17 mouse cellular contexts compared by ENCODE assay signal in the genomic region with DNA sequence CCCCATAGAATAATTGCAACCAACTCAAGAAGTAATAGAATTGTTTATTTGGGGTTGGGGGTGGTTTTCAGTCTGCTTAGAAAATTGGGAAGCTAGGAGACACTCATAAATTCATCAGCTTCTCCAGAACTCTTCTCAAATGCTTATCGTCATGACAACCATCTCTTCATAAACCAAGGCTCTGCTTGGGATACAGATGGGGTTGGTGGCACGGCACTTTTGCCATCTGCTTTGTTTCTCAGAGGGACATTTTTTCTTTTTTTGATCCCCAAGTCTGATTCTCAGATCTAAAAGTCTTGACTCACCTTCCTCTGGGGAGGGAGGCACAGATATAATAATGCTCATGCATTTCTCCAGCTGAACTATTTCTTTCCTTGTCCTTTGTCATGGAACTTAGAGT.
DNase-seq lines count a peak whose midpoint lies in the region; ATAC-seq lines count a peak whose summit lies in the region.
"Had no signal": no experiment of that assay in that cellular context is flagged by ENCODE, and none has a peak within 500 bp of the region (broad histone marks: within the 10 kb centered on the region; RNA-seq: fewer than 3 reads in every experiment).

No protein-coding gene starts in this region.

- H3K27ac ChIP-seq in embryonic facial prominence, embryonic 10.5 days (replicated peaks): no peak overlapping the region
- H3K27ac ChIP-seq: heart, embryonic 15.5 days; hindbrain, embryonic 13.5 days; limb, embryonic 13.5 days; macrophage had no signal

- no peaks in the 10 kb centered on the region for H3K9me3 ChIP-seq in embryonic facial prominence, embryonic 10.5 days
- H3K9me3 ChIP-seq: G1E; heart, embryonic 15.5 days; hindbrain, embryonic 13.5 days; limb, embryonic 13.5 days had no signal

- 88% methylated on average over 2 of the region's 2 CpGs for WGBS in embryonic facial prominence, embryonic 10.5 days

- no peaks in the 10 kb centered on the region for H3K4me1 ChIP-seq in embryonic facial prominence, embryonic 10.5 days
- H3K4me1 ChIP-seq: heart, embryonic 15.5 days; hindbrain, embryonic 13.5 days; limb, embryonic 13.5 days had no signal

- DNase-seq in frontal cortex, postnatal 25 days (ENCODE audit: low spot score in 2 of 2): no peak
- DNase-seq in frontal cortex, adult 2 months (ENCODE audit: extremely low spot score in 1 of 2, low spot score in 1 of 2): peak; percentile 36 to 63
- peak; percentile 3 to 24 for DNase-seq in left cerebral cortex, adult 18-20 months (ENCODE audit: low spot score in 2 of 2)
- DNase-seq in right cerebral cortex, postnatal 14 days: peak; percentile 13
- DNase-seq in embryonic facial prominence, embryonic 10.5 days (ENCODE audit: low spot score): no peak
- DNase-seq in heart, postnatal 4 days: no peak
- DNase-seq: cerebellum, adult 2 months; kidney, adult 11 months; kidney, postnatal 4 days; lung, adult 18-20 months; thymus, adult 2 months had no signal

- no peaks in the 10 kb centered on the region for H3K36me3 ChIP-seq in embryonic facial prominence, embryonic 10.5 days (replicated peaks)
- H3K36me3 ChIP-seq: G1E; heart, embryonic 15.5 days; hindbrain, embryonic 13.5 days; limb, embryonic 13.5 days had no signal

- H3K27me3 ChIP-seq in embryonic facial prominence, embryonic 10.5 days (replicated peaks; ENCODE audit: low read depth, poor library complexity, severe bottlenecking): no peaks in the 10 kb centered on the region
- H3K27me3 ChIP-seq: heart, embryonic 15.5 days; hindbrain, embryonic 13.5 days; limb, embryonic 13.5 days had no signal

- ATAC-seq in frontal cortex, adult (ENCODE audit: low TSS enrichment): peak; percentile 72

- no peak overlapping the region for H3K4me3 ChIP-seq in embryonic facial prominence, embryonic 10.5 days
- H3K4me3 ChIP-seq: heart, embryonic 15.5 days; hindbrain, embryonic 13.5 days; limb, embryonic 13.5 days had no signal

Comparison
In these comparisons a context has a peak if more than half of its experiments do, and no peak if none do; other contexts are left out.
1. DNase-seq: peak in frontal cortex, adult 2 months (2 of 2), left cerebral cortex, adult 18-20 months (2 of 2) and right cerebral cortex, postnatal 14 days (single experiment); none in frontal cortex, postnatal 25 days (0 of 2), embryonic facial prominence, embryonic 10.5 days (single experiment) and heart, postnatal 4 days (single experiment).